Mouse (Mus musculus): ENCODE data around the gene Cntn4. TPM values are rescaled to one million over a fixed set of nuclear protein-coding genes. Genes with fewer than 3 reads are reported as not detected.

Cntn4 gene
- polyA plus RNA-seq, 1 experiment from 2014 or later, result 3.0 TPM

DNA sequence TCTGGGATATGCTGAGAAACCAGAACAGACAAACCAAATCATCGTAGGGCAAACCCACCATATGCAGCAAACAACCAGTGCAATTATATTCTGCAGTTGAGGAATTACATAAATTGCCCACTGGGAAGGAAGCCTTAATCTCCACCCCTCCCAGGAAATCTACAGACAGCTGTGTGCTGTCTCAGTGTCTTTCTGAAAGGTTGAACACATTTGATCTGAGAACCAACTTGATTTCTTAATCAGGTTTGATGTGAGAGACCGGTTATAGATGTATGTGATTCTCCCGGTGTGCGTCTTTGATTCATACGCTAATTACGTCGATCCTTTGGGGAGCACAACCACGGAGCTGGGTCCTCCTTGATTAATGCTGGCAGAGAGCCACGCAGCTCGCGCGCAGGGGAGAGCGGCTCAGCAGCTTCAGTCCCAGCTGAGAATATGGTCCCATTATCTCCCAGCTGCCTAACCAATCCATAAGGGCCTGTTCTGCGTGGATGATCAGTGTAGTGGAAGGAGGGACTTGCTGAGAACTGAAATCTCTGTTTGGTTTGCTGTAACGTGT, 441.1 kb downstream of the Cntn4 start:
- 5% methylated on average over 15 of the region's 15 CpGs for WGBS
- peak; percentile 98 for ATAC-seq
- no peaks in the 10 kb centered on the region for H3K27me3 ChIP-seq
- H3K4me2 ChIP-seq, result peak overlapping the region; percentile 53
- H3K9me3 ChIP-seq (replicated peaks), result no peaks in the 10 kb centered on the region
- peaks cover 4% of the 10 kb centered on the region for H3K4me1 ChIP-seq
- H3K4me3 ChIP-seq, result peak overlapping the region; percentile 28
- H3K36me3 ChIP-seq (ENCODE audit: poor library complexity, severe bottlenecking), result no peaks in the 10 kb centered on the region
- peak overlapping the region; percentile 15 for H3K27ac ChIP-seq
- peak overlapping the region; percentile 34 for H3K9ac ChIP-seq

DNA sequence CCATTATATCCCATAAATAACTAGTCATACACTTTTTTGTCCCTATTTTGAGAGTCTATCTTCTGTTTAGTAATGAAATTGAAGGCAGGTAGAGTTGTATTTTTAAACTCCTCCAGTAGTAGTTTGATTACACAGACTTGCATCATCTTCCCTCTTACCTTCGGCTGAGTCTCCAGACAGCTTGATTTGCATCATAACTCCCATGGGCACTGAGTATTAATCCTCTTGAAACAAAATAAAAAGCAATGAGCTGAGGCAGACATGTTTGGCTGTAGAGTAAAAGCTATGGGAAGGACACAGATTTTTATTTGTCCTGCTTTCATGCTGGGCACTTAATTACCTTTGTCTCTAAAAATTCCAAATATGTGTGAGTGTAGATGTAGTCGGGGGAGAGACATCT, 476.1 kb downstream of the Cntn4 start:
- WGBS, result 46% methylated on average over 2 of the region's 2 CpGs
- no peak overlapping the region for H3K9ac ChIP-seq
- ATAC-seq, result no peak
- no peaks in the 10 kb centered on the region for H3K4me1 ChIP-seq
- no peak overlapping the region for H3K4me2 ChIP-seq
- no peaks in the 10 kb centered on the region for H3K27me3 ChIP-seq
- H3K36me3 ChIP-seq (ENCODE audit: poor library complexity, severe bottlenecking), result no peaks in the 10 kb centered on the region
- no peak overlapping the region for H3K27ac ChIP-seq
- H3K9me3 ChIP-seq (replicated peaks), result no peaks in the 10 kb centered on the region
- H3K4me3 ChIP-seq, result no peak overlapping the region

DNA sequence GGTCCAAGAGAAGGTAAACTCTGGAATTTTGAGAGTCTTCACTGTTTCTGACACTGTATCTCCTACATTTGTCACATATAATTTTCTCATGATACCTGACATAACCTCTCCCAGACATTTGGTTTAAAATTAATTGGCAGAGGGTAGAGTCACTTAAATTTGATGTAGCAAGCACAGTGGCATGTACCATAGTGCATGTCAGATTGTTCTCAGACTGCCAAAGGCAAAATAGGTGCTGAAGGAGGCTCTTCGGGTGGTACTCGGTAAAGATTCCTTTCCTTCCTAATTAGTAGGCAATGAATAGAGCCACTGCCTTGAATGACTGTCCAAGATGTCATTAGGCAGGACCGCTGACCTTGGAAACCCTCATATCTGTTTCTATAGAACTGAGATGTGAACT, 477.9 kb downstream of the Cntn4 start:
- H3K4me1 ChIP-seq, result no peaks in the 10 kb centered on the region
- no peak for ATAC-seq
- 51% methylated on average over 3 of the region's 3 CpGs for WGBS
- no peaks in the 10 kb centered on the region for H3K36me3 ChIP-seq (ENCODE audit: poor library complexity, severe bottlenecking)
- H3K9me3 ChIP-seq (replicated peaks), result no peaks in the 10 kb centered on the region
- no peak overlapping the region for H3K4me3 ChIP-seq
- H3K27ac ChIP-seq, result no peak overlapping the region
- no peak overlapping the region for H3K4me2 ChIP-seq
- H3K27me3 ChIP-seq, result no peaks in the 10 kb centered on the region
- no peak overlapping the region for H3K9ac ChIP-seq

DNA sequence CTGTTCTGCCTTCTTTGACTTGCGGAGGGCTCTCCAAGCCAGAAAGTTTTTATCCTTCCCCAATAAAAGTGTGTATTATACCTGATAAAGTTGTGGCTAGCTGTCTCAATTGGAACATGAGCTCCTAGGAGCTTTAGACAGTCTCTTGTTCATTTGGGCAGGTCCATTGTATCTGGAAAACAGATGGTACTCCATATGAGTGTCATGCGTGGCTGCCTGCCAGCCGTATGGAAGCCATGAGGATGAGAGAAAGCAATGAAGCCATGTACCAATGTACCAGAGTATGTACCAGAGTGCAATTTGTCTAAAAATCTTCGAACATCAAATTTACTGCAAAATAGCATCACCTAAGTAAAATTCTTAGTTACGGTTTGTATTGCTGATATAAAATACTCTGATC, 500.1 kb downstream of the Cntn4 start:
- Histone ChIP-seq H3K27me3 (no peaks in the 10 kb centered on the region), H3K4me2 (no peak overlapping the region), H3K4me1 (no peaks in the 10 kb centered on the region), H3K9me3 (replicated peaks) (no peaks in the 10 kb centered on the region), H3K27ac (no peak overlapping the region), H3K4me3 (no peak overlapping the region), H3K36me3 (ENCODE audit: poor library complexity, severe bottlenecking) (no peaks in the 10 kb centered on the region), H3K9ac (no peak overlapping the region)
- ATAC-seq, result no peak
- 89% methylated on average over 5 of the region's 5 CpGs for WGBS

DNA sequence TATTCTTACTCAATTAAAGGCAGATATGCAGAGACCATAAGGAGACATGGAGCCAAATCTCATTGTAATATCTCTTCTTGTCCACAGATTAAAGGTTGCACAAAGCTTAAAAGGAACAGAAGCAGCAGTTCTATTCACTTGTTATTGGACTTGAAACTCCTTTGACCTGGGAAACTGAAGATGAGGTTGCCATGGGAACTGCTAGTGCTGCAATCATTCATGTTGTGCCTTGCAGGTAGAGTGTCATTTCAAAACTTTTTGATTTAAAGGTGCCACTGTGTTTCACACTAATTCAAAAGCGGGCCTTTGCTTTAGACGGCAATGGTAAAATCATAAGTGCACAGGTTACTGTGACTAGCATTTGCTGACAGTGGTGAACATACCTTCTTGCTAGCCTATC, 504.1 kb downstream of the Cntn4 start:
- no peak overlapping the region for H3K4me2 ChIP-seq
- ATAC-seq, result no peak

DNA sequence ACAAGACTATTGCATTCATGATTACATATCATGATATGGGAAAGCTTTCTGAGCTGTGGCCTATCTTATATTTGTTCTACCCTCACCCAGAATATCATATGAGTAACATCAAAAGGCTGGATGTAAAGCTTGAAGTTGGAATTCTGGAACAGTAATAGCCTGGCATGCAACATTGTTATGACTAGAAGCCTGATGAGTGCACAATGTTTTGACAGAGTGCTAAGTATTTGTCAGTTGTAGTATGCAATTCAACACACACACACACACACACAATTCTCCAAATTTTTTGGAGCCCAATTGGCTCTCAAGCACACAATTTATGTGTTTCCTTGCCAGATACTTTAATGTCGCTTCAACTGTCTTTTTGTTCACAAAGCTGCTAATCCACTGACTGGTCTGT, 523.5 kb downstream of the Cntn4 start:
- Histone ChIP-seq H3K9me3 (replicated peaks) (no peaks in the 10 kb centered on the region), H3K27me3 (no peaks in the 10 kb centered on the region), H3K4me1 (no peaks in the 10 kb centered on the region), H3K9ac (no peak overlapping the region), H3K36me3 (ENCODE audit: poor library complexity, severe bottlenecking) (no peaks in the 10 kb centered on the region), H3K27ac (no peak overlapping the region), H3K4me3 (no peak overlapping the region), H3K4me2 (no peak overlapping the region)
- WGBS, result 91% methylated on average over 1 of the region's 1 CpGs
- peak; percentile 51; the same call in 1 of the 2 replicates for ATAC-seq

More for the DNA sequence above, 504.1 kb downstream of the Cntn4 start:
- Histone ChIP-seq H3K36me3 (ENCODE audit: poor library complexity, severe bottlenecking) (no peaks in the 10 kb centered on the region), H3K27me3 (no peaks in the 10 kb centered on the region), H3K9ac (no peak overlapping the region), H3K27ac (no peak overlapping the region), H3K4me3 (no peak overlapping the region), H3K4me1 (no peaks in the 10 kb centered on the region), H3K9me3 (replicated peaks) (no peaks in the 10 kb centered on the region)
- 77% methylated on average over 2 of the region's 2 CpGs for WGBS

DNA sequence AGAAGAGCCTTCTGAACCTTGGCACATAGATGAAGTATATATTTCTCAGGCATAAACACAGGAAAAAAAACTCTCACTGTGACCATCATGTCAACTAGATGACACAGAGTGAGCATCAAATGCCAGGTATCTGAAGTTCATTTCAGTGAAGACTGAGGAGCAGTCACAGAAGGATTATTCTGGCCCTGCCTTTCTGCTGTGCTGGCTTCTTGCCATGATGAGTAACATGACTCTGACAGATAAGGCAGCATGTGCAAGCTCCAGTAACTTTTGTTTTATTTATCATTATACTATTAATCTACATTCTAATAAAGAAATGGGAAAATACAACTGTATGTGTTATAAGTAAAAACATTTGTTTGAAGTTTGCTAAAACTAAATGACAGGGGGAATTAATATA, 529.9 kb downstream of the Cntn4 start:
- Histone ChIP-seq H3K36me3 (ENCODE audit: poor library complexity, severe bottlenecking) (no peaks in the 10 kb centered on the region), H3K4me1 (no peaks in the 10 kb centered on the region), H3K4me3 (no peak overlapping the region), H3K4me2 (no peak overlapping the region), H3K9ac (no peak overlapping the region), H3K27me3 (no peaks in the 10 kb centered on the region), H3K27ac (no peak overlapping the region), H3K9me3 (replicated peaks) (no peaks in the 10 kb centered on the region)
- ATAC-seq, result no peak

DNA sequence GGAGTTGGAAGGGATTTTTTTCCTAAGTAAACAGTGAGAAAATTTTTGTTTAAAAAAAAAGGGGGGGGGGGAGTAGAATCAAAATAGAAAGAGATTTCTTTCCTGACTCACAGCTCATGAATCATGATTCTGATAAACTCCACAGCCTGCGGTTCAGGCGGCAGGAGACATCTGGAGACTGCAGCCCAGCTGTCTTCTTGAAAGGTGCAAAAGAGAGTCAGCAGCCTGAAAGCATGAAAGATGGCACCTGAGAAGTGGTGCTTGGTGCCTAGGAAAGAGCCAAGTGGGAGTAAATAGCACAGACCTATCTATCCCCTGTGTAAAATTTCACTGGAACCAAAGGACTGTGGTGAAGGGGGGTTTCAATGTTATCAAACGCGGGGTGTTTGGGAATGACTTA, 535.6 kb downstream of the Cntn4 start:
- Histone ChIP-seq H3K4me2 (no peak overlapping the region), H3K9ac (no peak overlapping the region)
- WGBS, result 95% methylated on average over 4 of the region's 4 CpGs

DNA sequence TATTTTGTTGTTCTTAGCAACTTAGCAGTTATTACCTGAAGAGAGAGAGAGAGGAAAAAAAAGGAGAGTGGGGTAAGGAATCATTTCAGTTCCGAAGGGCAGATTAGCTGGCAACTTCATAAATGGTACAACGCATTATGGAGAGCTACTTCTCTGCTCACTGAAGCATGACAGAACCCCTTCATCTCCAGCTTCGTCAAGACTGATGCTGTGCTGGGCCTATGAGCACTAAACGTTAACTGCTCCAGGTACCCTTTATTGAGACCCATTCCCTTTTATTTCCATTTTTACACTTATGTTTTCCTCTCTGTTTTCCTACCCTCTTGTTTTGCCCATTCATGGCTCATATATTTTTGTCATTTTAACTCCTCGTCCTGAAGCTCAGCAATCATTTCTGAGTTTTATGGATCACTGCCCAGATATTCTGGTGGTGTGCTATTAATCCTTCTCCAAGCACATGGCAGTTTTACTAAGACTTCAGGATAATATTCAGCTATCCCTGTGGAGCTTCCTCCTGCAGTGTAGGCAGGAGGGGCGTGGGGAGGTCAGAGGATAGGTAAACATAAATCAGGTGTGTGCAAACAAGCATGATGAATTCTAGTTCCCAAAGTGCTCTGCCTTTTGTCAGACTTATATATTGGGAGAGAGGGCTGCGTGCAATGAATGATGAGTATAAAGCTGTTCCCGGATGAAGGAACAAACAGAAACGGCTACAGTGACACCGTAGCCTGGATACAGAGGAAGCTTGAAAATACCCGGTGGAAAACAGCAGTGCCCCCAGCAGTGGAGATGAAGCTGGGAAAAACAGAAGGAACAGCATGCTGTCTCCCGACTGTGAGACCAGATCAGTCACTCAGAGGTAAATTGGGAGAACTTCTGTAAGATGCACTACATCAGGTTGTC, 559.8 kb downstream of the Cntn4 start:
- Histone ChIP-seq H3K4me2 (no peak overlapping the region), H3K9ac (no peak overlapping the region), H3K9me3 (replicated peaks) (no peaks in the 10 kb centered on the region), H3K27me3 (no peaks in the 10 kb centered on the region), H3K36me3 (ENCODE audit: poor library complexity, severe bottlenecking) (no peaks in the 10 kb centered on the region), H3K4me3 (no peak overlapping the region), H3K27ac (no peak overlapping the region), H3K4me1 (no peaks in the 10 kb centered on the region)
- no peak for ATAC-seq
- 65% methylated on average over 12 of the region's 12 CpGs for WGBS

More for the DNA sequence above, 535.6 kb downstream of the Cntn4 start:
- no peak overlapping the region for H3K4me3 ChIP-seq
- no peaks in the 10 kb centered on the region for H3K27me3 ChIP-seq
- no peaks in the 10 kb centered on the region for H3K36me3 ChIP-seq (ENCODE audit: poor library complexity, severe bottlenecking)
- no peak overlapping the region for H3K27ac ChIP-seq
- H3K4me1 ChIP-seq, result no peaks in the 10 kb centered on the region
- no peak for ATAC-seq
- H3K9me3 ChIP-seq (replicated peaks), result no peaks in the 10 kb centered on the region

DNA sequence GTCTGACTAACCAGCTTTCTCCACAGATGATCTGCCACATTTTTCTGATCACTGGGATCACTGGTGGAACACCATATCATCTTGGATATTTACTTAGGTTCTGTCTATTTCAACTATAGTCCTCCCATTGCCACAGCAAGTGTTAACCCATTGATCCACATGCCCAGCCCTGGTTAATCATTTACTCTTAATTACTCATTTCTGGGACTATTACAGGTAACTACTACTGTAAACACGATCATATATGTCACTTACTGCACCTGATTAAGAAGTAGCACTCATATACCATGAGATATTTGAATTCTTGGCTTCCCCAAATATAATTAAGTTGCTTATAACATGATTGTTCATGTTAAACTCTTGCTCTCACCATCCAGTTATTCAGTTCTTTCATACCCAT, 564.1 kb downstream of the Cntn4 start:
- Histone ChIP-seq H3K27ac (no peak overlapping the region), H3K4me1 (no peaks in the 10 kb centered on the region), H3K36me3 (ENCODE audit: poor library complexity, severe bottlenecking) (no peaks in the 10 kb centered on the region), H3K4me2 (no peak overlapping the region), H3K9me3 (replicated peaks) (no peaks in the 10 kb centered on the region), H3K9ac (no peak overlapping the region), H3K4me3 (no peak overlapping the region), H3K27me3 (no peaks in the 10 kb centered on the region)
- WGBS, result 65% methylated on average over 1 of the region's 1 CpGs
- no peak for ATAC-seq

DNA sequence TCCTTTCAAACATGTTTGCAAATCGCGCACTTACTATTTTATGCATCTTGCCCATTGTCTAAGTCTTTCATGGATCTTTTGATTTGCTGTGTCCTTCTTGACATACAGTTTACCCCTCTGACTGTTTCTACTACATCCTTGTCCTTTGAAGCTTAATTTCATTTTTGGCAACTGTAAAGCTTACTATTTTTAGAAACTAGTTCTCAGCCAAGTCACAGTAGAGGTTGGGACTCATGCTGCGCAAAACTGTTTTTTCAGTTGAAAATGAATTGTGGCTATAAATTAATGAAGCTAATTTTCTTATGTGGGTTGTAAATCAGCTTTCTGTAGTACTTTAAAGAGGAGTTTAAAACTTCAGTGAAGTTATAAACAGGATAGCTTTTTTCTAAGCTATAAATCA, 585.9 kb downstream of the Cntn4 start:
- H3K4me2 ChIP-seq, result no peak overlapping the region
- no peak for ATAC-seq
- H3K36me3 ChIP-seq (ENCODE audit: poor library complexity, severe bottlenecking), result no peaks in the 10 kb centered on the region
- no peaks in the 10 kb centered on the region for H3K27me3 ChIP-seq
- H3K9me3 ChIP-seq (replicated peaks), result no peaks in the 10 kb centered on the region
- no peak overlapping the region for H3K27ac ChIP-seq
- H3K4me1 ChIP-seq, result no peaks in the 10 kb centered on the region
- no peak overlapping the region for H3K4me3 ChIP-seq
- H3K9ac ChIP-seq, result no peak overlapping the region
- WGBS, result 92% methylated on average over 3 of the region's 3 CpGs

DNA sequence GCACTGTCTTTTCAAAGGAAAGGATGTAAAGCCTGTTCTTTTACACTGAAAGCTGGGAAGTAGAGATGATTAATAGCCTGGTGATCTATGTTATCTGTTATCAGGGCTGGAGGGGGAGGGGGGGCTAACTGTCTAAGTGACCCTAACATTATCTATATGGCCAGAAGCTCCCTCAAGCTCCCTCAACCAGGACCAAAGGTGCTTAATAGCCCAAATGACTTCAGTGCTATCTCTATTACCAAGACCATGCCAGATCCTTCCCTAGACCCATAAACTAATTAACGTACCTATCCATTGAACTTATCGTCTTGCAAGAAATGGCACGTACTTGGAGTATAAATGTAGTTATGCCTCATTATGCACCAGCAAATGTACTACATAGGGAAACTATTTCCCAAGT, 588.0 kb downstream of the Cntn4 start:
- no peaks in the 10 kb centered on the region for H3K4me1 ChIP-seq
- no peaks in the 10 kb centered on the region for H3K27me3 ChIP-seq
- ATAC-seq, result no peak
- H3K4me3 ChIP-seq, result no peak overlapping the region
- 93% methylated on average over 3 of the region's 3 CpGs for WGBS
- no peak overlapping the region for H3K27ac ChIP-seq
- no peaks in the 10 kb centered on the region for H3K9me3 ChIP-seq (replicated peaks)
- no peaks in the 10 kb centered on the region for H3K36me3 ChIP-seq (ENCODE audit: poor library complexity, severe bottlenecking)
- H3K4me2 ChIP-seq, result no peak overlapping the region
- no peak overlapping the region for H3K9ac ChIP-seq

DNA sequence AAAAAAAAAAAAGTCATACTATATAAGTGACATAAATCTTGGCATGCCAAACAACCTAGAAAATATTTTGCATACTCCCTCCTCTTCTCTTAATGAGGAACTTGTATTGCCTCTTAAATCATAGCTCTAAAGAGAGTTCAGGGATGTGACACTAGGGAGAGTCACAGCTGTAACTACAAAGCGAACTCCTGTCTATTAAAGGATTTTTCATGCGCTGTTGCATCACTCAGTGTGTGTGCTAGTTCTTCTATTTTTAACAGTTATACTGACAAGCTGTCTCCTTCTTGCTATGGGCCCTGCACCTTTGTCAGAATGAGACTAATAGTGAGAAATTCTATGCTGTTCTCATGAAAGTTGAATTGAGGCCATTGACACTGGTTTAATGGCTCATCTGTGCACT, 588.8 kb downstream of the Cntn4 start:
- no peaks in the 10 kb centered on the region for H3K36me3 ChIP-seq (ENCODE audit: poor library complexity, severe bottlenecking)
- H3K4me3 ChIP-seq, result no peak overlapping the region
- 77% methylated on average over 2 of the region's 2 CpGs for WGBS
- ATAC-seq, result no peak
- no peaks in the 10 kb centered on the region for H3K4me1 ChIP-seq
- H3K9me3 ChIP-seq (replicated peaks), result no peaks in the 10 kb centered on the region
- no peak overlapping the region for H3K9ac ChIP-seq
- no peak overlapping the region for H3K4me2 ChIP-seq
- H3K27ac ChIP-seq, result no peak overlapping the region
- no peaks in the 10 kb centered on the region for H3K27me3 ChIP-seq
